ENCODE assay signal across 8 mouse cellular contexts in the genomic region with DNA sequence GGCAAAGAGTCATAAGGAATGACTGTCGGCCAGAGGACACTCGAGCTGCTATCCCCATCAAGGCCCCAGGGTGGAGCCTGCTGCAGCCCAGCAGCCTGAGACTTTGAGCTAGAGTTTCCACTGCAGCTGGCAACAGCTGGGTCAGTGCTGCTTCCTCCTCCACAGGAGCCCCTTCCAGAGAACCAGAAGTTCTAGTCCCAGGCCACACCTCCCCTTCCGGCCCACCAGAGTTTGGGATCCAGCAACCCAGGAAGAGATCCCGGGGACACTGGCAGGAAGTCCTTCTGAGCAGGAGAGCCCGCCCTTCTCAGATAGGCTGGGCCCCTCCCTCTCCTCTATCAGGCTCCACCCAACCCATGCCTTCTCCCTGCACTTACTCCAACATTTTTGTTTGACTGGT. TPM values are rescaled to one million over a fixed set of nuclear protein-coding genes. Genes with fewer than 3 reads are reported as not detected.
DNase-seq lines count a peak whose midpoint lies in the region; ATAC-seq and TF ChIP-seq lines count a peak whose summit lies in the region.

No protein-coding gene starts in this region.

- H3K27me3 ChIP-seq in embryonic facial prominence, embryonic 15.5 days = no peaks in the 10 kb centered on the region
- no peaks in the 10 kb centered on the region for H3K27me3 ChIP-seq in limb, embryonic 12.5 days
- no peaks in the 10 kb centered on the region for H3K27me3 ChIP-seq in midbrain, postnatal 0 days (ENCODE audit: insufficient read depth, low read length)
- no peaks in the 10 kb centered on the region for H3K27me3 ChIP-seq in thymus, adult 2 months (ENCODE audit: control insufficient read depth, insufficient read depth, low read length)

- 3% methylated on average over 5 of the region's 5 CpGs for WGBS in embryonic facial prominence, embryonic 15.5 days
- WGBS in limb, embryonic 12.5 days = 6% methylated on average over 5 of the region's 5 CpGs
- 14% methylated on average over 5 of the region's 5 CpGs for WGBS in midbrain, postnatal 0 days
- WGBS in thymus, adult 2 months = 18% methylated on average over 5 of the region's 5 CpGs

- peak; percentile 89 for ATAC-seq in embryonic facial prominence, embryonic 15.5 days (ENCODE audit: insufficient number of reproducible peaks, low FRiP score, low TSS enrichment, low read depth)
- peak; percentile 88 for ATAC-seq in limb, embryonic 12.5 days (ENCODE audit: insufficient number of reproducible peaks, insufficient read depth, low FRiP score, low TSS enrichment, low read depth)
- ATAC-seq in midbrain, postnatal 0 days (ENCODE audit: low FRiP score) = no peak

- H3K36me3 ChIP-seq in embryonic facial prominence, embryonic 15.5 days = peaks cover 16% of the 10 kb centered on the region
- H3K36me3 ChIP-seq in limb, embryonic 12.5 days = peaks cover 45% of the 10 kb centered on the region
- H3K36me3 ChIP-seq in midbrain, postnatal 0 days (ENCODE audit: insufficient read depth, low read length) = no peaks in the 10 kb centered on the region
- H3K36me3 ChIP-seq in thymus, adult 2 months (ENCODE audit: control insufficient read depth, insufficient read depth, low read length) = no peaks in the 10 kb centered on the region

- DNase-seq in 3134 (ENCODE audit: extremely low read depth, insufficient read length, low spot score) (peak; percentile 72), ZHBTc4 (ENCODE audit: low read depth, low spot score) (peak; percentile 97)
- peak; percentile 92 for DNase-seq in heart, postnatal 10 days
- DNase-seq in midbrain, postnatal 0 days (ENCODE audit: low spot score) = peak; percentile 52
- peak; percentile 21 for DNase-seq in thymus, adult 2 months
- DNase-seq in frontal cortex, postnatal 25 days (ENCODE audit: low spot score in 2 of 2) = no peak

- no peaks in the 10 kb centered on the region for H3K9me3 ChIP-seq in embryonic facial prominence, embryonic 15.5 days (replicated peaks)
- no peaks in the 10 kb centered on the region for H3K9me3 ChIP-seq in limb, embryonic 12.5 days
- no peaks in the 10 kb centered on the region for H3K9me3 ChIP-seq in midbrain, postnatal 0 days (ENCODE audit: low read length)

- peak overlapping the region; percentile 83 for H3K27ac ChIP-seq in embryonic facial prominence, embryonic 15.5 days (replicated peaks)
- H3K27ac ChIP-seq in limb, embryonic 12.5 days = peak overlapping the region; percentile 68
- H3K27ac ChIP-seq in midbrain, postnatal 0 days (ENCODE audit: low read depth, low read length) = no peak overlapping the region
- H3K27ac ChIP-seq in thymus, adult 2 months (ENCODE audit: control insufficient read depth, insufficient read depth, low read length) = no peak overlapping the region

- TF ChIP-seq CTCF in midbrain, postnatal 0 days (IDR thresholded peaks at IDR 0.05) = peak; percentile 52
- no peak for TF ChIP-seq CTCF in thymus, adult 2 months (IDR thresholded peaks at IDR 0.05; ENCODE audit: borderline replicate concordance, control insufficient read depth, extremely low read depth, insufficient read depth, low read length, poor library complexity)

- H3K4me3 ChIP-seq in embryonic facial prominence, embryonic 15.5 days (replicated peaks) = peak overlapping the region; percentile 10; the same call in 1 of the 2 replicates
- H3K4me3 ChIP-seq in limb, embryonic 12.5 days (replicated peaks) = no peak overlapping the region
- H3K4me3 ChIP-seq in midbrain, postnatal 0 days (ENCODE audit: low read depth, low read length) = no peak overlapping the region
- no peak overlapping the region for H3K4me3 ChIP-seq in thymus, adult 2 months (ENCODE audit: control insufficient read depth, insufficient read depth, low read length)

- peaks cover 34% of the 10 kb centered on the region for H3K4me1 ChIP-seq in embryonic facial prominence, embryonic 15.5 days
- H3K4me1 ChIP-seq in limb, embryonic 12.5 days (replicated peaks) = peaks cover 12% of the 10 kb centered on the region
- no peaks in the 10 kb centered on the region for H3K4me1 ChIP-seq in midbrain, postnatal 0 days (ENCODE audit: insufficient read depth, low read length)
- no peaks in the 10 kb centered on the region; the same call in 1 of the 2 replicates for H3K4me1 ChIP-seq in thymus, adult 2 months (replicated peaks; ENCODE audit: control insufficient read depth, insufficient read depth, low read length)

- intact Hi-C loops in heart, postnatal 10 days (cut with DNase I) = loop anchor here (1.0 kb wide), 1 partner anchor 37 kb away; no protein-coding TSS in a partner anchor

- TF ChIP-seq POLR2A in thymus, adult 2 months (IDR thresholded peaks at IDR 0.05; ENCODE audit: control insufficient read depth, extremely low read depth, insufficient read depth, low read length, poor library complexity) = no peak

- peak overlapping the region; percentile 33 for H3K4me2 ChIP-seq in embryonic facial prominence, embryonic 15.5 days (replicated peaks)
- peak overlapping the region; percentile 25 for H3K4me2 ChIP-seq in limb, embryonic 12.5 days
- no peak overlapping the region for H3K4me2 ChIP-seq in midbrain, postnatal 0 days (ENCODE audit: low read depth, low read length, poor library complexity, severe bottlenecking)

- no peak overlapping the region for H3K9ac ChIP-seq in embryonic facial prominence, embryonic 15.5 days
- H3K9ac ChIP-seq in limb, embryonic 12.5 days (replicated peaks) = 0 out of 2 replicates have a peak overlapping the region, but pooled peaks have one; percentile 6
- H3K9ac ChIP-seq in midbrain, postnatal 0 days (replicated peaks; ENCODE audit: low read length, poor library complexity, severe bottlenecking) = no peak overlapping the region

RNA-seq across cellular contexts. Expression of a gene that starts 30.5 kb away (rescaled TPM):
- polyA plus RNA-seq in embryonic facial prominence, embryonic 15.5 days (2015; fragmentation: Nextera tagmentation; extraction: Ambion mirVana) = 40.1 and 41.6 TPM in 2 replicates
- total RNA-seq in heart, postnatal 10 days (2021) = 10 to 100 TPM; 82.8 to 91.0 TPM
- 33.0 and 33.5 TPM in 2 replicates for polyA plus RNA-seq in limb, embryonic 12.5 days (2016; fragmentation: Nextera tagmentation; extraction: Ambion mirVana)
- total RNA-seq in midbrain, postnatal 0 days (2014; rRNA removed) = 11.1 and 12.9 TPM in 2 replicates
- polyA plus RNA-seq in midbrain, postnatal 0 days (2015; fragmentation: Nextera tagmentation; extraction: Ambion mirVana) = 5.2 and 5.3 TPM in 2 replicates
- polyA plus RNA-seq in thymus, adult 2 months (2012; rRNA removed) = 65.3 and 76.2 TPM in 2 replicates

RNA-seq across cellular contexts. Expression of a gene that starts 44.7 kb away (rescaled TPM):
- 2.0 and 2.5 TPM in 2 replicates for polyA plus RNA-seq in embryonic facial prominence, embryonic 15.5 days (2015; fragmentation: Nextera tagmentation; extraction: Ambion mirVana)
- under 1 TPM; 0.64 to 0.67 TPM for total RNA-seq in heart, postnatal 10 days (2021)
- 1.5 and 2.3 TPM in 2 replicates for polyA plus RNA-seq in limb, embryonic 12.5 days (2016; fragmentation: Nextera tagmentation; extraction: Ambion mirVana)
- total RNA-seq in midbrain, postnatal 0 days (2014; rRNA removed) = 2.5 and 4.4 TPM in 2 replicates
- polyA plus RNA-seq in midbrain, postnatal 0 days (2015; fragmentation: Nextera tagmentation; extraction: Ambion mirVana) = 1.2 and 2.5 TPM in 2 replicates
- polyA plus RNA-seq in thymus, adult 2 months (2012; rRNA removed) = 1.2 and 6.6 TPM in 2 replicates

RNA-seq across cellular contexts. Expression of a gene that starts 58.2 kb away (rescaled TPM):
- 11.0 and 12.2 TPM in 2 replicates for polyA plus RNA-seq in embryonic facial prominence, embryonic 15.5 days (2015; fragmentation: Nextera tagmentation; extraction: Ambion mirVana)
- 10 to 100 TPM; 26.1 to 27.8 TPM for total RNA-seq in heart, postnatal 10 days (2021)
- 8.6 and 9.5 TPM in 2 replicates for polyA plus RNA-seq in limb, embryonic 12.5 days (2016; fragmentation: Nextera tagmentation; extraction: Ambion mirVana)
- total RNA-seq in midbrain, postnatal 0 days (2014; rRNA removed) = 14.0 and 17.3 TPM in 2 replicates
- polyA plus RNA-seq in midbrain, postnatal 0 days (2015; fragmentation: Nextera tagmentation; extraction: Ambion mirVana) = 8.0 and 9.3 TPM in 2 replicates
- polyA plus RNA-seq in thymus, adult 2 months (2012; rRNA removed) = 126 and 131 TPM in 2 replicates

Comparison
In these comparisons a context has a peak if more than half of its experiments do, and no peak if none do; other contexts are left out.
1. DNase-seq: peak in 3134 (single experiment), ZHBTc4 (single experiment), heart, postnatal 10 days (2 of 2), midbrain, postnatal 0 days (single experiment) and thymus, adult 2 months (single experiment); none in frontal cortex, postnatal 25 days (0 of 2).
2. H3K27ac ChIP-seq: peak in embryonic facial prominence, embryonic 15.5 days (single experiment) and limb, embryonic 12.5 days (single experiment); none in midbrain, postnatal 0 days (single experiment) and thymus, adult 2 months (single experiment).